Mouse (Mus musculus) brain, embryonic 14.5 days (tissue): ENCODE data around the gene Tmprss11c.

Source experiments
- CTCF ChIP-seq: fragments of 200-500 bp; IDR thresholded peaks from 2 replicates; pipeline ENCODE4 v1.5.1; 2012; ENCODE audit warnings: inconsistent platforms, mild to moderate bottlenecking, moderate library complexity, borderline replicate concordance; ENCODE audit not compliant: insufficient read depth, insufficient read length; ENCODE audit errors: extremely low read depth
- POLR2A ChIP-seq: fragments of 200-500 bp; IDR thresholded peaks from 2 replicates; pipeline ENCODE4 v1.6.1; 2012; ENCODE audit warnings: mild to moderate bottlenecking, inconsistent platforms, borderline replicate concordance; ENCODE audit not compliant: poor library complexity, insufficient read depth, insufficient read length, severe bottlenecking; ENCODE audit errors: extremely low read depth

- TF ChIP-seq POLR2A (no peak), CTCF (no peak)
These were observed 17.0 kb upstream of the Tmprss11c start for GRCm38 (mm10) chr5:86306116-86306515.
